Mouse (Mus musculus): ENCODE measurements around the gene Myo1f.

- TF ChIP-seq CTCF (conservative IDR thresholded peaks at IDR 0.05; ENCODE audit: low read length) (no peak), NANOG (IDR thresholded peaks at IDR 0.05; ENCODE audit: borderline replicate concordance, low read length) (no peak)
These were observed 74.1 kb downstream of the Myo1f start for GRCm38 (mm10) chr17:33629487-33630125.

Measured in E14TG2a.4 (cell line).